Mouse (Mus musculus) limb, embryonic 11.5 days (tissue): ENCODE data around the gene Tfip11. TPM values are rescaled to one million over a fixed set of nuclear protein-coding genes. Genes with fewer than 3 reads are reported as not detected.
"Not testable (repeated sequence)": the region's sequence is repeated elsewhere in the genome, so short reads cannot be mapped to it uniquely, and the experiment has no call there.

Experiments
- ATAC-seq: fragments of 200-750 bp; cut with Nextera tagmentation; 2 replicates; pipeline ENCODE4 v1.8.0; 2017; ENCODE audit warnings: low read depth; ENCODE audit not compliant: insufficient number of reproducible peaks, low FRiP score, low TSS enrichment
- DNase-seq: peaks from one replicate; pipeline ENCODE4 v3.0.0-alpha.2; 2015; ENCODE audit warnings: low spot score
- H3K27ac ChIP-seq: fragments of 300-500 bp; sonication (generic); replicated peaks from 2 replicates; pipeline ENCODE4 v1.5.1; 2014; ENCODE audit warnings: low read depth, mild to moderate bottlenecking, low read length
- H3K27me3 ChIP-seq: fragments of 300-500 bp; sonication (generic); 2 replicates; pipeline ENCODE4 v1.6.1; 2014; ENCODE audit warnings: mild to moderate bottlenecking, low read length, mixed read lengths; ENCODE audit not compliant: control insufficient read depth, insufficient read depth
- H3K36me3 ChIP-seq: fragments of 300-500 bp; sonication (generic); 2 replicates; pipeline ENCODE4 v1.6.1; 2014; ENCODE audit warnings: mild to moderate bottlenecking, low read length, moderate library complexity, mixed read lengths; ENCODE audit not compliant: control insufficient read depth, insufficient read depth
- H3K4me1 ChIP-seq: fragments of 300-500 bp; sonication (generic); 2 replicates; pipeline ENCODE4 v1.6.1; 2014; ENCODE audit warnings: low read length, mixed read lengths; ENCODE audit not compliant: control insufficient read depth, insufficient read depth
- H3K4me2 ChIP-seq: fragments of 300-500 bp; sonication (generic); 2 replicates; pipeline ENCODE4 v1.6.1; 2014; ENCODE audit warnings: low read depth, mild to moderate bottlenecking, moderate library complexity; ENCODE audit not compliant: severe bottlenecking
- H3K4me3 ChIP-seq: fragments of 300-500 bp; sonication (generic); 2 replicates; pipeline ENCODE4 v1.5.1; 2014; ENCODE audit warnings: low read depth, low read length
- H3K9ac ChIP-seq: fragments of 300-500 bp; sonication (generic); 2 replicates; pipeline ENCODE4 v1.6.1; 2014; ENCODE audit warnings: mild to moderate bottlenecking, low read length
- H3K9me3 ChIP-seq: fragments of 300-500 bp; sonication (generic); 2 replicates; pipeline ENCODE4 v1.6.1; 2016; ENCODE audit warnings: low read length; ENCODE audit not compliant: control insufficient read depth
- WGBS: fragments of 180-500 bp; shearing (Covaris S2); extraction: QIAGEN DNeasy Blood & Tissue Kit; methylation state at CpG from one replicate; pipeline ENCODE4 v1.1.7; 2014; 5-methylcytosine and 5-hydroxymethylcytosine counted together
- polyA plus RNA-seq: library from polyadenylated mRNA; unstranded; fragments of >200 nt; fragmentation: Nextera tagmentation; extraction: Ambion mirVana; gene quantifications from 2 replicates; pipeline ENCODE4 v1.2.1, GENCODE M21; 2014

Tfip11 gene
- polyA plus RNA-seq, 1 experiment from 2014 or later = 27.3 TPM

DNA sequence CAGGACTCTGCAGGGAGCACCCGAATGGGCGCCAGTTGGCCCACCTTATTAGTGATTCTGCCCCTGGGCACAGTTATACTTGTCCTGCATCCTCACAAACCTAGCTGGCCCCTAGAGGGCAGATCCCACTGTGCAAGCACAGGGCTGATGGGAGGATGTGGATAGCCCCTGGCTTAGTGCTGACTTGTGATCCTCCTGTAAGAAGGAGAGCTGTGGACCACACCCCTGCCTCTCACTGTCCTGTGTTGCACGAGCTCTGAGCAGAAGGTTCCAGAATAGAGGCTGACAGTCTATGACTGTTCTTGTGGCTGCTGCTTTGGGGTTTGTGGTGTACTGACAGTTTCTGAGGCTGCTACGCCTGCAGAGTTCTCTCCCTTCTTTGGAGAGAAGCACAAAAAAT, 24.5 kb upstream of the Tfip11 start:
- H3K27me3 ChIP-seq = no peaks in the 10 kb centered on the region
- ATAC-seq (no peak), DNase-seq (no peak)
- H3K4me2 ChIP-seq = no peak overlapping the region
- H3K4me3 ChIP-seq = no peak overlapping the region
- H3K36me3 ChIP-seq = no peaks in the 10 kb centered on the region
- no peaks in the 10 kb centered on the region for H3K4me1 ChIP-seq
- H3K9me3 ChIP-seq = no peaks in the 10 kb centered on the region
- H3K27ac ChIP-seq = no peak overlapping the region
- H3K9ac ChIP-seq = no peak overlapping the region
- 89% methylated on average over 4 of the region's 4 CpGs for WGBS

DNA sequence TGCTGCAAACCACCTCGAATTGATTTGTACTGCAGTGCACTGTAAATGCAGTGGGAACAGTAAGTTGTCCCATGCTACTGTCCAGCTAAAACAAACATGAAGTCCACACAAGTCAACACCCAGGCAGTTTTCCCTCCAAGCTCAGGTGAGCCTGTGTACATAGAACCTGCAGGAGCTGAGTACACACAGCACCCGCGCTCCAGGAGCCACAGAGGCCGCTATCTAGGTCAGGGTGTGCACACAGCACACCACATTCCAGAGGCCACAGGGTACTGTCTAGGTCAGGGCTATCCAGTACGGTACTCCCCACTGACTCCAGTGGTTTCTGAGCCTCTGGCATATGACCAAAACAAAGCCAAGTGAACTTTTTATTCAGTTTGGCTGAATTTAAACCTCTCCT, 23.8 kb upstream of the Tfip11 start:
- H3K4me1 ChIP-seq = no peaks in the 10 kb centered on the region
- 92% methylated on average over 5 of the region's 5 CpGs for WGBS
- peaks cover 1% of the 10 kb centered on the region; the same call in 1 of the 2 replicates for H3K36me3 ChIP-seq
- DNase-seq (no peak), ATAC-seq (no peak)
- H3K9me3 ChIP-seq = no peaks in the 10 kb centered on the region
- H3K4me3 ChIP-seq = no peak overlapping the region
- H3K27me3 ChIP-seq = no peaks in the 10 kb centered on the region
- H3K9ac ChIP-seq = no peak overlapping the region
- no peak overlapping the region for H3K27ac ChIP-seq
- no peak overlapping the region for H3K4me2 ChIP-seq

DNA sequence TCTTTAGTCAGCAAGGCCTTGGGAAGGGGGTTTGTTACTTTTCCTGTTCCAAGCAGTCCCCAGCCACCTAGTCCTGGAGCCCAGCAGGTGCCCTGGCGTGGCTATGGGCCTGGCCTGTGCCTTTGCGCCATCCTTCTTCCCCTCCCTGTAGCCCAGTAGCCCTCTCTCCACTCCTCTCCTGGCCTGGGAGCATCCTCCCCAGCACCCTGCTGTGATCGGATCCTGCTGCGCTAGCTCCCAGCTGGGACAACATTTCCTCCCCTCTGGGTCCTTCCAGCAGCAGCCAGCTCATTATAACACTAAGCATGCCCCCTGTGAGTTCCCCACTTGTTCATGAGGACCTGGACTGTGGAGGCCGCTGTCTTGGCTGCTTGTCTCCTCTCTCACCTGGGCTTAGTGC, 20.3 kb upstream of the Tfip11 start:
- ATAC-seq = no peak
- Histone ChIP-seq H3K4me2 (no peak overlapping the region), H3K4me1 (no peaks in the 10 kb centered on the region), H3K27ac (no peak overlapping the region), H3K9me3 (no peaks in the 10 kb centered on the region), H3K36me3 (peaks cover 14% of the 10 kb centered on the region), H3K27me3 (no peaks in the 10 kb centered on the region), H3K9ac (no peak overlapping the region), H3K4me3 (no peak overlapping the region)
- DNase-seq = no peak
- 77% methylated on average over 5 of the region's 5 CpGs for WGBS

DNA sequence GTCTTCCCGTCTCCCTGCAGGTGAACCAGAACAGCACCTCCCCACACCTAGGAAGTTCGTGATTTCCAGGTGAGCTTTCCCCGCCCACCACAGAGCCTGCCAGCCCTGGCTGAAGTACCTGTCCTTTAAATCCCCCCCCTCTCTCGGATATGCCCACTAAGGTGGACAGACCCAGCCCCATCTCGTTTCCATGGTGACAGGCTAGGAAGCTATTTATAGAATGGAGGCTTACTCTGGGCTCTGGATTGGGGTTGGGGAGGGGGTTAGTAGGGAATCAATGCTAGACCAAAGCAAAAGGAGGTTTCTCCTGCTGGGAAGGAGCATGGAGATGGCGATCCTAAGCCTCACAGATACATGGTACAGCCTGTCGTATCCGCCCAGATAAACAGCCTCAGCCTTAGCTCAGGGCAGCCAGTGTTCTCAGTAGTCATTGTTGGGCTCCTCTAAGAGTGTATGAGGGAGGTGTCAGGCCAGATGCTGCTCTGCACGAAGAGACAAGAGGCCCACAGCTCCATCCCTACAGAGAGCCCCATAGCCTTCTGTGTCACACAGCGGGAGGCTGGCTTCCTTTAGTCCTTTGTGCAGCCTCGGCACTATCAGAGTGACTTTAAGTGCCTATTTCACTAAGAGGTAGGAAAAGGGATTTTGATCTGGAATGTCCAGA, 12.8 kb upstream of the Tfip11 start:
- DNase-seq (no peak), ATAC-seq (no peak)
- H3K9me3 ChIP-seq = no peaks in the 10 kb centered on the region
- H3K4me2 ChIP-seq = no peak overlapping the region
- WGBS = 88% methylated on average over 11 of the region's 11 CpGs
- H3K36me3 ChIP-seq = peaks cover 4% of the 10 kb centered on the region
- H3K27ac ChIP-seq = no peak overlapping the region
- H3K9ac ChIP-seq = no peak overlapping the region
- H3K27me3 ChIP-seq = no peaks in the 10 kb centered on the region
- no peak overlapping the region for H3K4me3 ChIP-seq
- H3K4me1 ChIP-seq = no peaks in the 10 kb centered on the region

DNA sequence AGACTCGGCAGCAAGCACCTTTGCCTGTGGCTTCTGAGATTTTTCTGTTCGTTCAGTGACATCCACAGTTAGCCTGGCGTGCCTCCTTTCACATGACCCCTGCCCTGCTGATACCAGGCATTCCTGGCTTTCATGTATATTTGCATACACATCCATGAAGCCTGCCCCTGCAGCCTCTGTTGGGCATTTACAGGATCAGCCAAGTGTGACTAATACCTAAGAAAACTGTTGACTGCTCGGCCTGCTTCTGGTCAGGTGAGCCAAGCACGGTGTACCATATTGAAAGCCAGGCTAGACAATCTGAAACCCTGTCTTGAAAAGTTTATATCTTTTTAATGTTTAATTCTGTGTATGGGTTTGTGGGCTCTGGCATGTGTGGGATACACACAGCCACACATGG, 9.7 kb upstream of the Tfip11 start:
- WGBS = 82% methylated on average over 5 of the region's 5 CpGs
- Histone ChIP-seq H3K4me3 (no peak overlapping the region), H3K4me2 (no peak overlapping the region), H3K36me3 (no peaks in the 10 kb centered on the region), H3K9me3 (no peaks in the 10 kb centered on the region), H3K27ac (no peak overlapping the region), H3K4me1 (no peaks in the 10 kb centered on the region), H3K9ac (no peak overlapping the region), H3K27me3 (no peaks in the 10 kb centered on the region)
- DNase-seq (no peak), ATAC-seq (no peak)

DNA sequence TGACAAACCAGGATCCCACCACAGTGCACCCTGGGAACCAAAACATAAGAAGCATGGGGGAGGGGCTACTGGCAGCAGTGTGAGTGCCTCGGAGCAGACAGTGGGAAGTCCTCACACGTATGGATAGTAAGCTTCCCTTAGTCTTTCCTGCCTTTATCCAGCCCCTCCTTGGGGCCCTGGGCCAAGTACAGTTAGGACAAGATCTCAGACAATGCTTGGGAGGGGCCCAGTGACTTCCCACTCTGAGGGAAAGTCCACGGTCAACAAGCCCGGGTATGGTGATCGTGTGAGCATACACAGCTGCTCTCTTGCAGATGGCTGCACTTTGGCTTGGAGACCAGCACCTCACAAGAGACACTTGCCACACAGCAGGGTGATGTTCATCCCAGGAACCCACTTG, 8.8 kb upstream of the Tfip11 start:
- Histone ChIP-seq H3K36me3 (no peaks in the 10 kb centered on the region), H3K4me2 (no peak overlapping the region), H3K4me3 (no peak overlapping the region), H3K9me3 (no peaks in the 10 kb centered on the region), H3K9ac (no peak overlapping the region), H3K4me1 (no peaks in the 10 kb centered on the region), H3K27ac (no peak overlapping the region), H3K27me3 (no peaks in the 10 kb centered on the region)
- 55% methylated on average over 5 of the region's 5 CpGs for WGBS
- DNase-seq (no peak), ATAC-seq (no peak)

DNA sequence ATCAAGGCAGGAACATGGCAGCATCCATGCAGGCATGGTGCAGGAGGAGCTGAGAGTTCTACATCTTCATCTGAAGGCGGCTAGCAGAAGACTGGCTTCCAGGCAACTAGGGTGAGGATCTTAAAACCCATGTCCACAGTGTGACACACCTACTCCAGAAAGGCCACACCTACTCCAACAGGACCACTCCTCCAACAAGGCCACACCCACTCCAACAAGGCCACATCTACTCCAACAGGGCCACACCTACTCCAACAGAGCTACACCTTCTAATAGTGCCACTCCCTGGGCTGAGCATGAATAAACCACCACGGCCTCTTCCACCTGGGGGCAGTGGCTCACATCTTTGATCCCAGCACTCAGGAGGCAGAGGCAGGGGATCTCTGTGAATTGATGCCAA, 6.8 kb upstream of the Tfip11 start:
- not testable (repeated sequence) for H3K4me3 ChIP-seq, ATAC-seq, H3K4me1 ChIP-seq, H3K36me3 ChIP-seq, H3K4me2 ChIP-seq, H3K9ac ChIP-seq, H3K9me3 ChIP-seq, H3K27ac ChIP-seq, DNase-seq, H3K27me3 ChIP-seq
- WGBS = 53% methylated on average over 2 of the region's 2 CpGs

DNA sequence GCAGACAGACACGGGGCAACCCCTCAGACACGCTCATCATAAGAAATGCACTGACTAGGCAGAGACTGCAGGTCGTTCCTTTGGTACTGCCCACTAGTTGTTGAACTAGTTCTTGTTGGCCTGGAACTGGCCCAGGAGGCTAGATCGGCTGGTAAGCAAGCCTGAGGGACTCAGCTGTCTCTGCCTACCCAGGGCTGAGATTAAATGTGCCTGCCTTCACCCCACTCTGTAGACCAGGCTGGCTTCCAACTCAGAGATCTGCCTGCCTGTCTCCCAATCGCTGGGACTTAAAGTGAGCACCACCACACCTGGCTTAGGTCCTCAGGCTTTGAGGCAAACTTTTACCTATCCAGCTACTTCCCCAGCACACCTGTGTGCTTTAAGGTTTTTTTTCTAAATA, 5.8 kb upstream of the Tfip11 start:
- Histone ChIP-seq H3K36me3 (no peaks in the 10 kb centered on the region), H3K4me1 (no peaks in the 10 kb centered on the region), H3K27me3 (no peaks in the 10 kb centered on the region), H3K4me2 (no peak overlapping the region), H3K9ac (no peak overlapping the region), H3K27ac (no peak overlapping the region), H3K4me3 (no peak overlapping the region), H3K9me3 (no peaks in the 10 kb centered on the region)
- no peak for DNase-seq
- 83% methylated on average over 5 of the region's 5 CpGs for WGBS
- no peak for ATAC-seq

DNA sequence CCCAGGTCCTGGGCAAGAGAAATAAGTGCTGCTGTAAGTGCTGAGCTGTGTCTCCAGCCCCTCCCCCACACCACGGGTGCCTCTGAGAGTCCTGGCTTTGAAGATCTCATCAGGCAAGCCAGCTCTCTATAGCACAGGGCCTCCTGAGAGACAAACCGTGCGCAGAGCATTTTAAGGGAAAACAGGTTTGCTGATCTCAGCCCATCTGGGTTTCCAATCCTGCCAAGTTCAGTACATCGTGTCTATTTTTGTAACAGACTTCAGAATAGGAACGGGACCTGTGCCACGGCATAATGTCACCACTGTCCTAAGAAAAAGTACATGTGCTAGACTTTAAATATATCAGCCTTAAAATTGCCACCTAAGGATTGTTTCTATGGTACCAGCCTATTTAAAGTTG, 5.2 kb upstream of the Tfip11 start:
- no peaks in the 10 kb centered on the region for H3K36me3 ChIP-seq
- H3K4me2 ChIP-seq = no peak overlapping the region
- H3K4me3 ChIP-seq = no peak overlapping the region
- DNase-seq (no peak), ATAC-seq (no peak)
- H3K9ac ChIP-seq = no peak overlapping the region
- H3K27me3 ChIP-seq = no peaks in the 10 kb centered on the region
- no peaks in the 10 kb centered on the region for H3K4me1 ChIP-seq
- H3K9me3 ChIP-seq = no peaks in the 10 kb centered on the region
- 72% methylated on average over 6 of the region's 6 CpGs for WGBS
- H3K27ac ChIP-seq = no peak overlapping the region
